Mouse (Mus musculus): ENCODE measurements around the gene Bsg. TPM values are rescaled to one million over a fixed set of nuclear protein-coding genes. Genes with fewer than 3 reads are reported as not detected.
A peak's percentile ranks its signal among the peaks of the same experiment; 100 is the strongest.

Bsg gene
- polyA plus RNA-seq, 1 experiment from 2014 or later: 819 TPM

GRCm38 (mm10) chr10:79670071-79670888, 34.0 kb upstream of the Bsg start:
- Histone ChIP-seq H3K9me3 (no peaks in the 10 kb centered on the region), H3K4me3 (peak overlapping the region; percentile 90), H3K9ac (peak overlapping the region; percentile 90), H3K4me2 (peak overlapping the region; percentile 85), H3K4me1 (peaks cover 32% of the 10 kb centered on the region), H3K27me3 (replicated peaks) (no peaks in the 10 kb centered on the region), H3K27ac (peak overlapping the region; percentile 99), H3K36me3 (replicated peaks) (peaks cover under 1% of the 10 kb centered on the region; the same call in 1 of the 2 replicates)
- ATAC-seq (replicated peaks): peak; percentile 34
- WGBS: 32% methylated on average over 15 of the region's 15 CpGs

GRCm38 (mm10) chr10:79671396-79672087, 32.7 kb upstream of the Bsg start:
- Histone ChIP-seq H3K9me3 (no peaks in the 10 kb centered on the region), H3K27ac (no peak overlapping the region), H3K27me3 (replicated peaks) (no peaks in the 10 kb centered on the region), H3K4me2 (no peak overlapping the region), H3K36me3 (replicated peaks) (peaks cover 7% of the 10 kb centered on the region; the same call in 1 of the 2 replicates), H3K4me1 (peaks cover 32% of the 10 kb centered on the region), H3K9ac (no peak overlapping the region), H3K4me3 (no peak overlapping the region)
- WGBS: 69% methylated on average over 6 of the region's 6 CpGs
- no peak for ATAC-seq (replicated peaks)

- Histone ChIP-seq H3K4me2 (no peak overlapping the region), H3K4me1 (peaks cover 32% of the 10 kb centered on the region), H3K4me3 (no peak overlapping the region), H3K9me3 (no peaks in the 10 kb centered on the region), H3K27ac (no peak overlapping the region), H3K36me3 (replicated peaks) (peaks cover 7% of the 10 kb centered on the region; the same call in 1 of the 2 replicates), H3K27me3 (replicated peaks) (no peaks in the 10 kb centered on the region), H3K9ac (no peak overlapping the region)
- no peak for ATAC-seq (replicated peaks)
- 62% methylated on average over 3 of the region's 3 CpGs for WGBS
These were observed 32.2 kb upstream of the Bsg start for GRCm38 (mm10) chr10:79672088-79672455.

- H3K36me3 ChIP-seq (replicated peaks): peaks cover 7% of the 10 kb centered on the region; the same call in 1 of the 2 replicates
- H3K9me3 ChIP-seq: no peaks in the 10 kb centered on the region
- H3K4me2 ChIP-seq: no peak overlapping the region
- 95% methylated on average over 3 of the region's 3 CpGs for WGBS
- no peak for ATAC-seq (replicated peaks)
- H3K9ac ChIP-seq: no peak overlapping the region
- peaks cover 26% of the 10 kb centered on the region for H3K4me1 ChIP-seq
- no peak overlapping the region for H3K4me3 ChIP-seq
- H3K27ac ChIP-seq: no peak overlapping the region
- no peaks in the 10 kb centered on the region for H3K27me3 ChIP-seq (replicated peaks)
These were observed 31.2 kb upstream of the Bsg start for GRCm38 (mm10) chr10:79673054-79673453.

GRCm38 (mm10) chr10:79675346-79676035, 28.8 kb upstream of the Bsg start:
- ATAC-seq (replicated peaks): no peak
- Histone ChIP-seq H3K4me1 (peaks cover 15% of the 10 kb centered on the region), H3K9me3 (no peaks in the 10 kb centered on the region), H3K4me2 (no peak overlapping the region), H3K27ac (no peak overlapping the region), H3K9ac (no peak overlapping the region), H3K4me3 (no peak overlapping the region), H3K27me3 (replicated peaks) (no peaks in the 10 kb centered on the region), H3K36me3 (replicated peaks) (peaks cover 7% of the 10 kb centered on the region; the same call in 1 of the 2 replicates)
- WGBS: 61% methylated on average over 44 of the region's 44 CpGs

- peaks cover 26% of the 10 kb centered on the region for H3K4me1 ChIP-seq
- peaks cover 7% of the 10 kb centered on the region; the same call in 1 of the 2 replicates for H3K36me3 ChIP-seq (replicated peaks)
- H3K27ac ChIP-seq: peak overlapping the region; percentile 91
- H3K27me3 ChIP-seq (replicated peaks): no peaks in the 10 kb centered on the region
- ATAC-seq (replicated peaks): peak; percentile 40
- 41% methylated on average over 11 of the region's 11 CpGs for whole genome bisulfite sequencing
- no peaks in the 10 kb centered on the region for H3K9me3 ChIP-seq
- H3K4me3 ChIP-seq: peak overlapping the region; percentile 69
- H3K9ac ChIP-seq: peak overlapping the region; percentile 52
- H3K4me2 ChIP-seq: peak overlapping the region; percentile 67
These were observed 23.4 kb upstream of the Bsg start for GRCm38 (mm10) chr10:79680606-79681495.

GRCm38 (mm10) chr10:79681591-79682245, 22.6 kb upstream of the Bsg start, which contains the start of gene Cdc34:
Gene Cdc34 (plus strand): TSS chr10:79682195.
- H3K27ac ChIP-seq: peak within 1 kb of the TSS; percentile 91
- H3K4me3 ChIP-seq: peak within 1 kb of the TSS; percentile 69
- peaks cover 6% of the 10 kb centered on the region; the same call in 1 of the 2 replicates for H3K36me3 ChIP-seq (replicated peaks)
- peaks cover 26% of the 10 kb centered on the region for H3K4me1 ChIP-seq
- peak within 1 kb of the TSS; percentile 91 for H3K4me2 ChIP-seq
- WGBS: under 1% methylated on average over 70 of the region's 84 CpGs
- no peaks in the 10 kb centered on the region for H3K9me3 ChIP-seq
- peak; percentile 94 for ATAC-seq (replicated peaks)
- H3K27me3 ChIP-seq (replicated peaks): no peaks in the 10 kb centered on the region
- H3K9ac ChIP-seq: peak within 1 kb of the TSS; percentile 60

- Histone ChIP-seq H3K4me1 (peaks cover 26% of the 10 kb centered on the region), H3K4me2 (peak overlapping the region; percentile 91), H3K9ac (peak overlapping the region; percentile 60), H3K9me3 (no peaks in the 10 kb centered on the region), H3K36me3 (replicated peaks) (peaks cover 6% of the 10 kb centered on the region; the same call in 1 of the 2 replicates), H3K27ac (peak overlapping the region; percentile 91), H3K4me3 (peak overlapping the region; percentile 69), H3K27me3 (replicated peaks) (no peaks in the 10 kb centered on the region)
- peak; percentile 15 for ATAC-seq (replicated peaks)
- WGBS: 1% methylated on average over 10 of the region's 10 CpGs
These were observed 21.8 kb upstream of the Bsg start for GRCm38 (mm10) chr10:79682551-79682915.

- WGBS: 5% methylated on average over 10 of the region's 10 CpGs
- Histone ChIP-seq H3K9me3 (no peaks in the 10 kb centered on the region), H3K4me2 (peak overlapping the region; percentile 91), H3K36me3 (replicated peaks) (peaks cover 8% of the 10 kb centered on the region; the same call in 1 of the 2 replicates), H3K9ac (peak overlapping the region; percentile 60), H3K27me3 (replicated peaks) (no peaks in the 10 kb centered on the region), H3K4me1 (peaks cover 26% of the 10 kb centered on the region), H3K4me3 (peak overlapping the region; percentile 69), H3K27ac (no peak overlapping the region; the same call in 1 of the 2 replicates)
- no peak for ATAC-seq (replicated peaks)
These were observed 21.2 kb upstream of the Bsg start for GRCm38 (mm10) chr10:79682916-79683582.

- Histone ChIP-seq H3K9me3 (no peaks in the 10 kb centered on the region), H3K9ac (peak overlapping the region; percentile 60), H3K4me3 (peak overlapping the region; percentile 69; the same call in 1 of the 2 replicates), H3K27ac (no peak overlapping the region), H3K4me1 (peaks cover 26% of the 10 kb centered on the region), H3K36me3 (replicated peaks) (peaks cover 14% of the 10 kb centered on the region; the same call in 1 of the 2 replicates), H3K4me2 (peak overlapping the region; percentile 91), H3K27me3 (replicated peaks) (no peaks in the 10 kb centered on the region)
- no peak for ATAC-seq (replicated peaks)
- 89% methylated on average over 6 of the region's 6 CpGs for WGBS
These were observed 20.3 kb upstream of the Bsg start for GRCm38 (mm10) chr10:79683726-79684640.
